Mouse (Mus musculus) G1E (cell line): ENCODE measurements at regions not wholly inside any gene's neighbourhood (a gene's known extent, or its start where the extent isn't known, plus 50 kb on each side); places are given as distances from the start of the nearest gene placed in this dataset.

Source experiments
- ATAC-seq: 2 replicates; pipeline ENCODE4 v1.8.0; 2016; ENCODE audit warnings: mild to moderate bottlenecking; ENCODE audit not compliant: insufficient number of reproducible peaks, poor library complexity, low FRiP score, severe bottlenecking; ENCODE audit errors: extremely low read depth
- DNase-seq: peaks from one replicate; pipeline ENCODE4 v3.0.0; 2012; ENCODE audit warnings: low spot score
- H3K27me3 ChIP-seq: 2 replicates; pipeline ENCODE4 v1.6.1; 2012; ENCODE audit warnings: mild to moderate bottlenecking, low read length, inconsistent platforms; ENCODE audit not compliant: insufficient read depth
- H3K36me3 ChIP-seq: replicated peaks from 2 replicates; pipeline ENCODE3; 2012; ENCODE audit warnings: mild to moderate bottlenecking, inconsistent platforms
- H3K4me1 ChIP-seq: 2 replicates; pipeline ENCODE4 v1.6.1; 2012; ENCODE audit warnings: low read depth, low read length, inconsistent platforms, mixed read lengths; ENCODE audit not compliant: insufficient read depth
- H3K4me3 ChIP-seq: 2 replicates; pipeline ENCODE4 v1.5.1; 2012; ENCODE audit warnings: low read depth, mild to moderate bottlenecking, inconsistent platforms, low read length, moderate library complexity, mixed read lengths
- H3K9me3 ChIP-seq: replicated peaks from 2 replicates; pipeline ENCODE4 v1.6.1; 2012; ENCODE audit warnings: inconsistent platforms
- CTCF ChIP-seq: IDR thresholded peaks from 2 replicates; pipeline ENCODE4 v1.5.1; 2012; ENCODE audit warnings: low read depth, low read length, inconsistent platforms, mixed read lengths
- GATA1 ChIP-seq: IDR thresholded peaks from 2 replicates; pipeline ENCODE4 v1.6.1; 2012; ENCODE audit warnings: borderline replicate concordance, low read length, inconsistent platforms, mixed read lengths
- GATA2 ChIP-seq: IDR thresholded peaks from 2 replicates; pipeline ENCODE4 v1.6.1; 2012; ENCODE audit warnings: low read depth, low read length, inconsistent platforms, borderline replicate concordance
- POLR2AphosphoS5 ChIP-seq: IDR thresholded peaks from 2 replicates; pipeline ENCODE4 v1.6.1; 2012; ENCODE audit warnings: low read depth, low read length, inconsistent platforms; ENCODE audit not compliant: insufficient replicate concordance
- TAL1 ChIP-seq: conservative IDR thresholded peaks from 2 replicates; pipeline ENCODE4 v1.6.1; 2012; ENCODE audit warnings: low read depth, low read length, inconsistent platforms, mixed read lengths

GRCm38 (mm10) chr14:83747996-83748395 lies 695.4 kb upstream of the Pcdh17 start:
- TF ChIP-seq CTCF: no peak
- no peak for TF ChIP-seq TAL1
- no peak for TF ChIP-seq POLR2AphosphoS5
- no peak for TF ChIP-seq GATA1
- no peak for TF ChIP-seq GATA2
- H3K4me1 ChIP-seq: peaks cover 5% of the 10 kb centered on the region; the same call in 1 of the 2 replicates

DNA sequence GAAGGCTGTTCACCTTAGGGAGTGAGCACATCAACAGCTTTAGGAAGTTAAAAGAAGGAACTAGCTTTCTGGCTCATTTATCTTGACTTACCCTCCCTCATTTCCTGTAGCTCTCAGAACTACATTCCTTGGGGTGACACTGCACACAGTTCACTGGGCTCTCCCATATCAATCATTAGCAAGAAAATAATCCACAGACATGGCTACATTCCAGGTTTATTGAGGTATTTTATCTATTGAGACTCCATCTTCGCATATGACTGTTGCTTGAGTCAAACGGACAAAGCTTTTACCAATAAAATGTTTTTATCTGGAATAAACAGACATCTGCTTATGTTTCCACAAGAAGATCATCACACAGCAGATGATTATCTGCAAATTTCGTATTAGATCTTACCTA lies 691.5 kb upstream of the Pcdh17 start:
- peak; percentile 72 for ATAC-seq
- Histone ChIP-seq H3K4me3 (no peak overlapping the region), H3K4me1 (peaks cover 5% of the 10 kb centered on the region; the same call in 1 of the 2 replicates), H3K9me3 (no peaks in the 10 kb centered on the region), H3K27me3 (no peaks in the 10 kb centered on the region), H3K36me3 (no peaks in the 10 kb centered on the region)
- TF ChIP-seq GATA1 (no peak), POLR2AphosphoS5 (no peak), CTCF (no peak), TAL1 (no peak), GATA2 (no peak)
- no peak for DNase-seq

More at GRCm38 (mm10) chr14:83747996-83748395, 695.4 kb upstream of the Pcdh17 start:
- Histone ChIP-seq H3K27me3 (no peaks in the 10 kb centered on the region), H3K9me3 (no peaks in the 10 kb centered on the region), H3K36me3 (no peaks in the 10 kb centered on the region), H3K4me3 (no peak overlapping the region)
- ATAC-seq (no peak), DNase-seq (no peak)

GRCm38 (mm10) chr14:83752477-83752876 lies 690.9 kb upstream of the Pcdh17 start:
- peak; percentile 0 for DNase-seq
- peak; percentile 86 for ATAC-seq
- H3K27me3 ChIP-seq: no peaks in the 10 kb centered on the region

More at GRCm38 (mm10) chr14:83752477-83752876, 690.9 kb upstream of the Pcdh17 start:
- no peaks in the 10 kb centered on the region for H3K9me3 ChIP-seq
- peaks cover 5% of the 10 kb centered on the region; the same call in 1 of the 2 replicates for H3K4me1 ChIP-seq
- H3K4me3 ChIP-seq: no peak overlapping the region
- no peaks in the 10 kb centered on the region for H3K36me3 ChIP-seq
- TF ChIP-seq GATA2 (no peak), TAL1 (peak; percentile 54; the same call in 1 of the 2 replicates), POLR2AphosphoS5 (no peak), GATA1 (no peak)
